Mouse (Mus musculus) ES-CJ7 (cell line): ENCODE measurements around the gene Umad1.
"Not testable (repeated sequence)": the region's sequence is repeated elsewhere in the genome, so short reads cannot be mapped to it uniquely, and the experiment has no call there.

ENCODE experiments used
- DNase-seq: peaks from one replicate; pipeline ENCODE4 v3.0.0; 2011; ENCODE audit warnings: low read depth, low spot score

Umad1 gene

GRCm38 (mm10) chr6:8312554-8312953, 53.5 kb downstream of the Umad1 start:
- no peak for DNase-seq

- no peak for DNase-seq
These were observed 57.1 kb downstream of the Umad1 start for GRCm38 (mm10) chr6:8316201-8316600.

DNA sequence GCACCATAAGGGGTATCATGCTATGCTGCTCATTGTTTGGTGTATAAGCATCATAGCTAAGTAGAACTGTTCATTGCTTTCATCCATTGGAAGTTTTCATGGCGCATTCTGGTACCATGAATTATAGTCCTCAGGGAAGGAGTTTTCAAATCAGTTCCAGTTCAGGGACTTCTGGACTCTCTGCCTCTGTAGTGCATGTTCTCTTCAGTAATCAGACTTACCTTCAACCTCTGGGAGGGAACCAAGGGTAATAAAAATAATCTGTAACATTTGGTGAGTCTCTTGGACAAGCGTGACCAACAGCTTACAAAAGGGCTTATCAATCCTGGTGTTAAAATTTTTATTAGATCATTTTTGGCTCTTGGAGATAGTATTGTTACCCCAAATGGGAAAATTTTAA, 60.5 kb downstream of the Umad1 start:
- DNase-seq: no peak

GRCm38 (mm10) chr6:8331496-8331895, 72.4 kb downstream of the Umad1 start:
- DNase-seq: not testable (repeated sequence)

- DNase-seq: no peak
These were observed 74.3 kb downstream of the Umad1 start for GRCm38 (mm10) chr6:8333380-8333779.

DNA sequence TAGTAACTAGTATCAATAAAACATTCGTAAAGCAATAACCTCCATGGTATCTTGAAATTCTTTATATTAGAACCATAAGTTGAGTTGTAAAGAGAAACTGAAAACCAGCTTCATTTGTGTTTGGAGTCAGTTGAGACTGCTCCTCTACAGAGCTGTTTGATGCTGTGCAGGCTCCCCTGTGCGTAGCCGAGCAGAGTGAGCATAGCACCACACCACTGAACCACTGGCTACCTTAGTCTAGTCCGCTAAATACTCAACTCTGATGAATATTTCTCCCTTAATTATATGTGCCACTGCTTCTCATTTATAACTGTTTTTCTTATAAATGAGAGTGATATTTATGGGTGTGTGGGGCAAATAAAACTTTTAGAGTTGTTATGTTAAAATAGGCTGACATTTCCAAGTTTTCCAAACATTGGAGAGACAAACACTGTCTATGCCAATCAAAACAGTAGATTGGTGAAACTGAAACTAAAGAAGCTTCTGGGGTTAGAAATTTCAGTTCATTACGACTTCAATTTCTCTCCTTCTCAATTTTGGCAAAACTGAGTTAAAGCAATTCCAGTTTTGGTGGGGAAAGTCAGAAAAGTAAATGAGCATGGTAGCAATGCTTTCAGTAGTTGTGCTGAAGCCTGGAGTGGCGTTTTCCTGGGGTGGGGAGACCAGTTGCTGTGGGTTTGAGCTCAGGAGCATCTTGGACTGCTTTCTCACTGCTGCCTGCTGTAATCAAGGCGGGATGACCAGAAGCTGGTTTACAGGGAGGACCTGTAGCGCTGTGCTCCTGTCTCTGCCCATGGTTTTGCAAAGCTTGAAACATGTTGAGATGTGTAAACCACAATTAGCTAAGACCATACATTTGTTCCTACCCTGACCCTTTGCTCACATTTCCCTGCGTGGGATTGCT, 77.7 kb downstream of the Umad1 start:
- DNase-seq: no peak

DNA sequence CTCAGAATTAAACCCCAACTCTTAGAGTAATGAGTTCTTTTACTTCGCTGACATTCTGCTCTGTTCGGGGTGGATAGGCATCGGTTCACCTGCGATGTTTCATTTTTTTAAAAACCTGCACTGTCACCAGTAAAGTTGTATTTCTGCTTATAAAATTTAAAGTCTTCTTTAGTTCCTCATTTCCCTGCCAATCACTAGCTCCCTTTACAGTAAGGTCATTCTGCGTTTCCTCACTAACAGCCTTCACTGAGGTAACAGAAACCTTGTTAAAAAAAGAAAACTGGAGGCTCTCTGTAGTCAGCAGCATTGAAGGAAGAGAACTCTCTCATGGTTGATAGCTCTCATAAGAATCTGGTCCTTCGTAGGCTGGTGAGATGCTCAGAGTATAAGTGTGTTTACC, 80.4 kb downstream of the Umad1 start:
- DNase-seq: no peak

DNA sequence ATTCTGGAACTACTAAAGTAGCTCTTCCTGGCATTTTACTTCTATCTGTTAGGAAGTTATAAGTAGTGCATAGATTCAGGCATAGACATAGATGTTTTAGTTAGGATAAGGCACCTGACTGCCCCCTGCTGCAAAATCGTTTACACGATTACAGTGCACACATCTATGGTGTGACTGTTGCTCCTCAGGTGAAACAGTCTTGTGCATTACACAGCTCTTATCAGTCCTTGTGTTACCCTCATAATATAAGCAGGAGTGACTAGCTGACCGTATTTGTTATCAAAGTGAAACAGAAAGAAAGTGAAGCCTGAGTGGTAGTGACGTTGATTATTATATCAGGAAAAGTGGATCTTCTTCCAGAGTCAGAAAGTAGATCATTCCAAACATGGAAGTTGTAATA, 84.2 kb downstream of the Umad1 start:
- DNase-seq: no peak

GRCm38 (mm10) chr6:8345219-8345856, 86.2 kb downstream of the Umad1 start:
- DNase-seq: peak; percentile 81

DNA sequence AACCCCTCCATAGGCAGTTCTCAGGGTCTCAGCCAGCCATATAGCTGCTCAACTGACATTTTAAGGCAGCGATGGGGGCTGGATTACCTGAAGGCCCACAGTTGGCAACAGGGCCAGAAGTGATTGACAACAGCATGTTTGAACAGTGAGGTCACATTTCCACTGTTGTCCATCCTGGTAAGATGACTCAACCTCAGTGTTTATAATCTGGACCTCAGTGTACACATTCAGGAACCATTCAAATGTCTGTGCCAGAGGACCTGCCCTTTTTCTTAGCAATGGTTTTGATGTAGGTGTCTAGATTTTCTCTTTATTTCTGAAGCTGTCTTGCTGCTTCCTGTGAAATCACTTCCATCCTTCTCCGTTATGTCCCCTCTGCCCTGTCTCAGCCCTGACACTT, 88.1 kb downstream of the Umad1 start:
- DNase-seq: no peak

DNA sequence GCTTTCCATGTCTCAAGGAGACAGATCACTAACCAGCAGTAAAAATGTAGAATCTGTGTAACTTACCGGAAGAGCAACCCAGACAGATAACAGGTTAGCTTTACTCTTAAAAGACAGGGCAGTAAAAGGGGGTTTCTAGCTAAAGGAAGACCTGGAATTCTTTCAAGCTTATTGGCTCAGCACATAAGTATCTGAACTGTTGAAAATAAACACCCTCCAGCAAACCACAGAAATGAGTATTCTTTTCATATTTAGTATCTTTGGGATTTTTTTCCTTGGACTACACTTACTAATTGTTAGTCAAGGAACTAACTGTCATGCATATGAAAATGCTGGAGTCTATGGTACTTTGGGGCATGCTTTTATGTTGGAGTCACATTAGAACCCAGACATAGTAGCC, 89.3 kb downstream of the Umad1 start:
- no peak for DNase-seq

- DNase-seq: no peak
These were observed 90.1 kb downstream of the Umad1 start for GRCm38 (mm10) chr6:8349060-8349670.

GRCm38 (mm10) chr6:8351507-8351906, 92.4 kb downstream of the Umad1 start:
- no peak for DNase-seq

- no peak for DNase-seq
These were observed 93.6 kb downstream of the Umad1 start for GRCm38 (mm10) chr6:8352533-8353168.

DNA sequence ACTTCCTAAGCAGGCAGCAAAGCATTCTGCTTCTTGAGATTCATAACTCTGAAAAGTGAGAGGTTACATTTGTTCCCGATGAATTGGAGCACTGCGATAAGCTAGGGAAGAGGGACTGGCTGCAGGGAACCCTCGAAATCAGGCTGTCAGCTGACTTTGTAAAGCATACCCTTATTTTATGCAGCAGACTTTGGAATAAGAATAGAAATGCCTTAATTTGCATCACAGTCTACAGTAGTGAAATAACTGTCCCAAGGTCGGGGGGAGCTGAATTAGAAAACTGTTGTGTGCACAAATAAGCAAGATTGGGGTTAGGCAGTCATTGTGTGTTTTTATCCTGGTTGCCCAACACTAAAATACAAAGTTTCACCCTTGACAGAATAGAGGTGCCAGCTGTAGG, 94.4 kb downstream of the Umad1 start:
- peak; percentile 32 for DNase-seq

GRCm38 (mm10) chr6:8354846-8355245, 95.8 kb downstream of the Umad1 start:
- no peak for DNase-seq

GRCm38 (mm10) chr6:8358232-8358631, 99.1 kb downstream of the Umad1 start:
- DNase-seq: no peak

DNA sequence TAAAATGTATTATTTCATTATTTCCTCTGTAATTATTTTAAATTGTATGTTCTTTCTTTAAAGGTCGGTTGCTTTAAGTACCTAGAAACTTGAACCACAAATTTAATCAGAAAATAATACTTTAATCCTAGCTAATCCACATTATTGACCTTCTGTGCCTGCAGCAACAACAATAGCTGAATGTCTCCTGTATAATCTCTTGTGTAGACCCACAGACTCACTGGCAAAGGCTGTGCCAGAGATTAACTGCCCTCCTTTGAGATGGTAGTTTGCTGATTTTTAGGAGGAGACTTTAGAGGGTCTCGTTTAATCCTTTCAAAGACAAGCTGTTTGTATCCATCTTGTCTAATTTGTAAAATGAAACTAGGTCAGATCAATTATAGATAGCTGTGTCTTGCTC, 99.7 kb downstream of the Umad1 start:
- no peak for DNase-seq

DNA sequence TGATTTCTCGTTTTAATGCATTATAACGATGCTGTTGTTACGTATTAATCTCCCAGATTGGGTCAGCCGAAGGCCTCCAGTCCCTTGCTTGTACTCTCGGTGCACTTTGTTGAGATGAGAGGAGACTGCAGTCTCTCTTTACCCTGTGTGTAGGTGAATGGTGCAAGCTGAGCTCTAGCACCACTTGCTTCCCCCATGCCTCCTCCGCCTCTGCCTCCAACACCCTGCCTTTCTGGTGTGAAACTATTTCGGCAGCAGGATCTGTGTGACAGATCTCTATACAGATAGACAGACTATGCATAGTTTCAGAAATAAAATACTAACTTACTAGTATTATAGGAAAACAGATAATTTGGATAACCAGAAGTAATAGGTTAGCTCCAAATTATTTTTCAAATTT, 101.7 kb downstream of the Umad1 start:
- no peak for DNase-seq

GRCm38 (mm10) chr6:8364033-8364756, 105.1 kb downstream of the Umad1 start:
- DNase-seq: no peak

DNA sequence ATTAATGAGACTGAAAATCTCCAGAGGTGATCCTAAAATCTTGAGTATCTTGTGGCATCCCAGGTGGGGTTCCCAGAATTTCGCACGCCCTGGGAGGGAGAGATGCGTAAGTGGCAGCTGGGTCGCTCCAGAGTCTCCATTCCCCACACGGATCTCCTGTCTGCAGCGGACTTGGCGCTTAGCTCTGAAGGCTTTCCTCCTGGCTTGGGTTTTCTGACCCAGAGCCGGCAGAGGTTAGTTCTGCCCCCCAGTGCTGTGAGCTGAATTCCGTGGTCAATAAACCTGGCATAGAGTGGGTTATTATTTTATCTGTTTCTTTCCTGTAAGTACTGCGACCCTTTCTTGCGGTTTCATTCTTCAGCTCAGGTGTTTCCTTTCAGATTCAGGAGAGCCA, 105.7 kb downstream of the Umad1 start:
- DNase-seq: no peak

DNA sequence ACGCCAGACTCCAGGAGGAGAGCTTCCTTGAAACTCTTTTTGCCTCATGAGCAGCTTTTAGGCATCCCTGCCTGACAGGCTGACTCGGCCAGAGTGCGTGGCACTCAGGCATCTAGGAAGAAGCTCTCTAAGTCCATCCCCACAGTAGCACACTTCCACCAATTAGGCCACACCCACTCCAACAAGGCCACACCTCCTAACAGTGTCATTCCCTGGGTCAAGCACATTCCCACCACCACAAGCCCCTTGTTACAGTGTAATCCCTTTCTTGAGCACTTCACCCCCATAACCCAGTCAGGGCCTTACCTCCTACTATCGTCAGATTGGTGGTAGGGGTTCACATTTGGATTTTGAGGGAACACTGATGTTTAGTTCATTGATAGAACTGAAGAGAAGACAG, 108.6 kb downstream of the Umad1 start:
- DNase-seq: peak; percentile 80
